In the genomic region with DNA sequence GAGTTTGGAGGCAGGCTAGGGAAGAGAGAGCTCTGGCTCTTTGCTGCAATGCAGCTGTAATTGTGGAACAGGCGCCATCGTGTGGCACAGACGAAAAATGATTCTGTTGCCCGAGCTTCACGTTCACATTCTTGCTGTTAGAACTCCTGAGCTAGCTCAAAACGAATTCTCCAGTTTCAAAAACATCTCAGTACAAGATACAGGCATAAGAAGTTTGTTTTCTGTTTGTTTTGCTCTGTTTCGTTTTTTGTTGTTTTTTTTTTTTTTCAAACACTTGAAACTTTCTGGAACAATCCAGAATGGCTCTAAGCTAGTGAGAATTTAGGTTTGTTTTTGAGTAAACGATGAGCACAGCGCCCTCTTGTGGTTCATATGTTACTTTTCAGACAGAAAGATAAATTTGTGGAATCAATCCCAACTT, we compare ENCODE assay signal across 8 mouse cellular contexts.
A peak's percentile ranks its signal among the peaks of the same experiment; 100 is the strongest.
DNase-seq lines count a peak whose midpoint lies in the region; ATAC-seq and TF ChIP-seq lines count a peak whose summit lies in the region.

No protein-coding gene starts in this region.

- no peak overlapping the region for H3K4me3 ChIP-seq in embryonic facial prominence, embryonic 10.5 days
- no peak overlapping the region for H3K4me3 ChIP-seq in limb, embryonic 14.5 days (replicated peaks; ENCODE audit: low read length)
- H3K4me3 ChIP-seq in stomach, embryonic 14.5 days (ENCODE audit: low read depth, low read length): peak overlapping the region; percentile 6; the same call in 1 of the 2 replicates

- H3K27ac ChIP-seq in embryonic facial prominence, embryonic 10.5 days (replicated peaks): no peak overlapping the region
- H3K27ac ChIP-seq in limb, embryonic 14.5 days (replicated peaks; ENCODE audit: low read depth, low read length): no peak overlapping the region
- no peak overlapping the region for H3K27ac ChIP-seq in stomach, embryonic 14.5 days (ENCODE audit: low read length)

- no peaks in the 10 kb centered on the region for H3K9me3 ChIP-seq in embryonic facial prominence, embryonic 10.5 days
- no peaks in the 10 kb centered on the region for H3K9me3 ChIP-seq in limb, embryonic 14.5 days (ENCODE audit: control insufficient read depth, low read length)
- H3K9me3 ChIP-seq in stomach, embryonic 14.5 days (ENCODE audit: control insufficient read depth, low read depth, low read length): no peaks in the 10 kb centered on the region; the same call in 1 of the 2 replicates

- DNase-seq in 3T3-L1 (ENCODE audit: low read depth, low spot score): peak; percentile 91
- DNase-seq in adrenal gland, adult 8-10 months: peak; percentile 48
- peak; percentile 73 for DNase-seq in embryonic facial prominence, embryonic 10.5 days (ENCODE audit: low spot score)
- peak; percentile 32 to 76 for DNase-seq in heart, adult 9 months (ENCODE audit: low spot score in 2 of 2)
- DNase-seq in kidney, adult 9 months: peak; percentile 86
- peak; percentile 89 for DNase-seq in limb, embryonic 14.5 days (ENCODE audit: low spot score)

- no peaks in the 10 kb centered on the region for H3K4me1 ChIP-seq in embryonic facial prominence, embryonic 10.5 days
- H3K4me1 ChIP-seq in limb, embryonic 14.5 days (ENCODE audit: control insufficient read depth, insufficient read depth, low read length): no peaks in the 10 kb centered on the region
- H3K4me1 ChIP-seq in stomach, embryonic 14.5 days (ENCODE audit: control insufficient read depth, insufficient read depth, low read length): 0 out of 2 replicates have a peak, but pooled peaks cover 5% of the 10 kb centered on the region

- WGBS in embryonic facial prominence, embryonic 10.5 days: under 1% methylated on average over 9 of the region's 9 CpGs
- WGBS in limb, embryonic 14.5 days: under 1% methylated on average over 9 of the region's 9 CpGs
- whole genome bisulfite sequencing in stomach, embryonic 14.5 days: 2% methylated on average over 9 of the region's 9 CpGs

- H3K9ac ChIP-seq in limb, embryonic 14.5 days (ENCODE audit: low read depth, low read length, severe bottlenecking): no peak overlapping the region
- no peak overlapping the region for H3K9ac ChIP-seq in stomach, embryonic 14.5 days (replicated peaks; ENCODE audit: low read depth, low read length)

- TF ChIP-seq POLR2A in limb, embryonic 14.5 days (IDR thresholded peaks at IDR 0.05; ENCODE audit: borderline replicate concordance, extremely low read depth, insufficient read depth, insufficient read length): no peak

- peak overlapping the region; percentile 33 for H3K4me2 ChIP-seq in limb, embryonic 14.5 days (replicated peaks; ENCODE audit: low read depth, low read length, severe bottlenecking)
- H3K4me2 ChIP-seq in stomach, embryonic 14.5 days (replicated peaks; ENCODE audit: low read depth, low read length): peak overlapping the region; percentile 2; the same call in 1 of the 2 replicates

- H3K36me3 ChIP-seq in embryonic facial prominence, embryonic 10.5 days (replicated peaks): no peaks in the 10 kb centered on the region
- H3K36me3 ChIP-seq in limb, embryonic 14.5 days (ENCODE audit: control insufficient read depth, insufficient read depth, low read length): no peaks in the 10 kb centered on the region
- no peaks in the 10 kb centered on the region for H3K36me3 ChIP-seq in stomach, embryonic 14.5 days (ENCODE audit: control insufficient read depth, insufficient read depth, low read length)

- ATAC-seq in limb, embryonic 14.5 days (ENCODE audit: low FRiP score, low read depth): no peak; the same call in 1 of the 2 replicates
- ATAC-seq in monocyte, adult 5-6 weeks (replicated peaks; ENCODE audit: insufficient number of reproducible peaks, low FRiP score, low TSS enrichment, poor library complexity, severe bottlenecking): 0 out of 2 replicates have a peak, but pooled peaks have one; percentile 50
- no peak for ATAC-seq in stomach, embryonic 14.5 days (ENCODE audit: insufficient number of reproducible peaks, insufficient read depth, low FRiP score, low read depth)

- H3K27me3 ChIP-seq in embryonic facial prominence, embryonic 10.5 days (replicated peaks; ENCODE audit: low read depth, poor library complexity, severe bottlenecking): no peaks in the 10 kb centered on the region
- no peaks in the 10 kb centered on the region for H3K27me3 ChIP-seq in limb, embryonic 14.5 days (ENCODE audit: control insufficient read depth, insufficient read depth, low read length)
- no peaks in the 10 kb centered on the region for H3K27me3 ChIP-seq in stomach, embryonic 14.5 days (ENCODE audit: control insufficient read depth, insufficient read depth, low read length)
